21 mouse cellular contexts compared by ENCODE assay signal in the genomic region with DNA sequence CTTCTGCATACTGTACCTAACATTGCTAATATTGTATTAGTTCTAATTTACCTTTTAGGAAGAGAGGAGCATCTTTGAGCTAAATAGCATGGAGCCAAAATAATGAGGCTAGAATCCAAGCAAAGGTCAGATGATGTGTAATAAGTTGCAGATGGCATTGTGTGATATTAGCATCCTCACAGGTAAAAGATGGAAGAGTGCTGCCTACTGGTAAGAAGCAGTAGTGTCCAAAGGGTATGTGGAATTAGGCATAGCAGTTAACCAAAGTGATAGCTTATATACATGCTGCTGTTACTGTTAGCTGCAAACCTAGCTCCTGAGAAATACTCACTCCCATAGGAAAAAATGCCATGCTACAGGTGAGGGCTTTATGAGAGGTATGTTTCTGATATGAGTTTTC.
DNase-seq lines count a peak whose midpoint lies in the region; ATAC-seq and TF ChIP-seq lines count a peak whose summit lies in the region.
"Had no signal": no experiment of that assay in that cellular context is flagged by ENCODE, and none has a peak within 500 bp of the region (broad histone marks: within the 10 kb centered on the region; RNA-seq: fewer than 3 reads in every experiment).

No protein-coding gene starts in this region.

- no peaks in the 10 kb centered on the region for H3K9me3 ChIP-seq in midbrain, postnatal 0 days (ENCODE audit: low read length)
- H3K9me3 ChIP-seq in midbrain, embryonic 16.5 days (replicated peaks; ENCODE audit: control insufficient read depth, low read length, poor library complexity, severe bottlenecking) = no peaks in the 10 kb centered on the region
- H3K9me3 ChIP-seq in stomach, postnatal 0 days (ENCODE audit: control insufficient read depth, low read length) = no peaks in the 10 kb centered on the region
- H3K9me3 ChIP-seq: G1E; hindbrain, embryonic 13.5 days; kidney, embryonic 15.5 days; neural tube, embryonic 15.5 days; stomach, embryonic 15.5 days had no signal

- H3K9ac ChIP-seq in midbrain, postnatal 0 days (replicated peaks; ENCODE audit: low read length, poor library complexity, severe bottlenecking) = no peak overlapping the region
- no peak overlapping the region for H3K9ac ChIP-seq in midbrain, embryonic 16.5 days (ENCODE audit: low read depth, low read length)
- no peak overlapping the region for H3K9ac ChIP-seq in stomach, postnatal 0 days (ENCODE audit: low read length)
- H3K9ac ChIP-seq: hindbrain, embryonic 13.5 days; kidney, embryonic 15.5 days; neural tube, embryonic 15.5 days; stomach, embryonic 15.5 days had no signal

- no peak for DNase-seq in gastrocnemius, adult 2 months
- no peak for DNase-seq in gastrocnemius, adult 8-10 months (ENCODE audit: low spot score in 2 of 2)
- DNase-seq in left cerebral cortex, adult 2 months (ENCODE audit: extremely low spot score in 1 of 2, low spot score in 2 of 2) = no peak
- DNase-seq in left cerebral cortex, adult 18-20 months (ENCODE audit: low spot score in 2 of 2) = no peak
- no peak for DNase-seq in midbrain, postnatal 0 days (ENCODE audit: low spot score)
- no peak for DNase-seq in stomach, postnatal 0 days (ENCODE audit: low spot score)
- DNase-seq: adrenal gland, postnatal 25 days; cerebellum, adult 18-20 months; cerebellum, postnatal 25 days; gastrocnemius, postnatal 25 days; heart, postnatal 14 days; lung, adult 2 months; midbrain, embryonic 14.5 days; thymus, adult 2 months had no signal

- no peaks in the 10 kb centered on the region for H3K27me3 ChIP-seq in midbrain, postnatal 0 days (ENCODE audit: insufficient read depth, low read length)
- H3K27me3 ChIP-seq in midbrain, embryonic 16.5 days (ENCODE audit: control insufficient read depth, insufficient read depth, low read depth, low read length) = no peaks in the 10 kb centered on the region
- no peaks in the 10 kb centered on the region for H3K27me3 ChIP-seq in stomach, postnatal 0 days (ENCODE audit: control insufficient read depth, insufficient read depth, low read length)
- H3K27me3 ChIP-seq: hindbrain, embryonic 13.5 days; kidney, embryonic 15.5 days; neural tube, embryonic 15.5 days; stomach, embryonic 15.5 days had no signal

- no peak for TF ChIP-seq EP300 in stomach, postnatal 0 days (optimal IDR thresholded peaks at IDR 0.05)

- peak; percentile 33 for TF ChIP-seq CTCF in gastrocnemius, adult 2 months (IDR thresholded peaks at IDR 0.05)
- peak; percentile 41 for TF ChIP-seq CTCF in left cerebral cortex, adult 2 months (IDR thresholded peaks at IDR 0.05)
- peak; percentile 62 for TF ChIP-seq CTCF in midbrain, postnatal 0 days (IDR thresholded peaks at IDR 0.05)
- peak; percentile 72 for TF ChIP-seq CTCF in stomach, postnatal 0 days (IDR thresholded peaks at IDR 0.05; ENCODE audit: low read depth)

- no peak overlapping the region for H3K4me2 ChIP-seq in midbrain, postnatal 0 days (ENCODE audit: low read depth, low read length, poor library complexity, severe bottlenecking)
- H3K4me2 ChIP-seq in midbrain, embryonic 16.5 days (ENCODE audit: low read length) = no peak overlapping the region
- H3K4me2 ChIP-seq in stomach, postnatal 0 days (replicated peaks; ENCODE audit: low read depth) = no peak overlapping the region
- H3K4me2 ChIP-seq: hindbrain, embryonic 13.5 days; kidney, embryonic 15.5 days; neural tube, embryonic 15.5 days; stomach, embryonic 15.5 days had no signal

- H3K4me1 ChIP-seq in midbrain, postnatal 0 days (ENCODE audit: insufficient read depth, low read length) = no peaks in the 10 kb centered on the region
- H3K4me1 ChIP-seq in midbrain, embryonic 16.5 days (ENCODE audit: control insufficient read depth, insufficient read depth, low read length) = no peaks in the 10 kb centered on the region
- no peaks in the 10 kb centered on the region for H3K4me1 ChIP-seq in stomach, postnatal 0 days (replicated peaks; ENCODE audit: control insufficient read depth, insufficient read depth)
- H3K4me1 ChIP-seq: hindbrain, embryonic 13.5 days; kidney, embryonic 15.5 days; neural tube, embryonic 15.5 days; stomach, embryonic 15.5 days had no signal

- intact Hi-C loops in gastrocnemius, adult 2 months (cut with DNase I) = no loop called here
- intact Hi-C loops in left cerebral cortex, adult 2 months (cut with DNase I) = no loop called here

- no peak overlapping the region for H3K4me3 ChIP-seq in gastrocnemius, adult 2 months
- H3K4me3 ChIP-seq in left cerebral cortex, adult 2 months = no peak overlapping the region
- H3K4me3 ChIP-seq in midbrain, postnatal 0 days (ENCODE audit: low read depth, low read length) = no peak overlapping the region
- H3K4me3 ChIP-seq in midbrain, embryonic 16.5 days (ENCODE audit: low read depth, low read length) = no peak overlapping the region
- no peak overlapping the region for H3K4me3 ChIP-seq in stomach, postnatal 0 days (ENCODE audit: low read depth, low read length)
- H3K4me3 ChIP-seq: hindbrain, embryonic 13.5 days; kidney, embryonic 15.5 days; neural tube, embryonic 15.5 days; stomach, embryonic 15.5 days had no signal

- H3K36me3 ChIP-seq in midbrain, postnatal 0 days (ENCODE audit: insufficient read depth, low read length) = no peaks in the 10 kb centered on the region
- no peaks in the 10 kb centered on the region for H3K36me3 ChIP-seq in midbrain, embryonic 16.5 days (ENCODE audit: control insufficient read depth, insufficient read depth, low read length)
- no peaks in the 10 kb centered on the region for H3K36me3 ChIP-seq in stomach, postnatal 0 days (ENCODE audit: control insufficient read depth, insufficient read depth, low read length)
- H3K36me3 ChIP-seq: G1E; hindbrain, embryonic 13.5 days; kidney, embryonic 15.5 days; neural tube, embryonic 15.5 days; stomach, embryonic 15.5 days had no signal

- no peak for ATAC-seq in midbrain, postnatal 0 days (ENCODE audit: low FRiP score)
- ATAC-seq in midbrain, embryonic 16.5 days = no peak
- no peak for ATAC-seq in stomach, postnatal 0 days (ENCODE audit: low FRiP score, low TSS enrichment)
- no peak for ATAC-seq in granulocyte monocyte progenitor cell, adult 5-6 weeks (replicated peaks; ENCODE audit: poor library complexity, severe bottlenecking)

- no peak overlapping the region for H3K27ac ChIP-seq in gastrocnemius, adult 2 months
- H3K27ac ChIP-seq in left cerebral cortex, adult 2 months = no peak overlapping the region
- no peak overlapping the region for H3K27ac ChIP-seq in midbrain, postnatal 0 days (ENCODE audit: low read depth, low read length)
- H3K27ac ChIP-seq in midbrain, embryonic 16.5 days (ENCODE audit: low read length) = no peak overlapping the region
- no peak overlapping the region for H3K27ac ChIP-seq in stomach, postnatal 0 days (replicated peaks)
- H3K27ac ChIP-seq: hindbrain, embryonic 13.5 days; kidney, embryonic 15.5 days; neural tube, embryonic 15.5 days; stomach, embryonic 15.5 days had no signal
